Mouse (Mus musculus) midbrain, embryonic 13.5 days (tissue): ENCODE data around the gene Slc25a23. TPM values are rescaled to one million over a fixed set of nuclear protein-coding genes. Genes with fewer than 3 reads are reported as not detected.

ENCODE experiments used
- ATAC-seq: fragments of 200-750 bp; cut with Nextera tagmentation; 2 replicates; pipeline ENCODE4 v1.8.0; 2017; ENCODE audit warnings: mild to moderate bottlenecking, moderate TSS enrichment, moderate library complexity
- H3K27ac ChIP-seq: fragments of 300-500 bp; sonication (generic); 2 replicates; pipeline ENCODE4 v1.5.1; 2015; ENCODE audit warnings: inconsistent platforms, mild to moderate bottlenecking, moderate library complexity
- H3K27me3 ChIP-seq: fragments of 300-500 bp; sonication (generic); 2 replicates; pipeline ENCODE4 v1.6.1; 2015; ENCODE audit warnings: mild to moderate bottlenecking, inconsistent platforms
- H3K36me3 ChIP-seq: fragments of 300-500 bp; sonication (generic); 2 replicates; pipeline ENCODE4 v1.6.1; 2015; ENCODE audit warnings: mild to moderate bottlenecking, inconsistent platforms
- H3K4me1 ChIP-seq: fragments of 300-500 bp; sonication (generic); replicated peaks from 2 replicates; pipeline ENCODE4 v1.6.1; 2015; ENCODE audit warnings: inconsistent platforms
- H3K4me2 ChIP-seq: fragments of 300-500 bp; sonication (generic); replicated peaks from 2 replicates; pipeline ENCODE4 v1.6.1; 2015; ENCODE audit warnings: moderate library complexity, mild to moderate bottlenecking, inconsistent platforms
- H3K4me3 ChIP-seq: fragments of 300-500 bp; sonication (generic); replicated peaks from 2 replicates; pipeline ENCODE4 v1.5.1; 2015; ENCODE audit warnings: mild to moderate bottlenecking, inconsistent platforms
- H3K9ac ChIP-seq: fragments of 300-500 bp; sonication (generic); replicated peaks from 2 replicates; pipeline ENCODE4 v1.6.1; 2015; ENCODE audit warnings: mild to moderate bottlenecking, inconsistent platforms
- H3K9me3 ChIP-seq: fragments of 300-500 bp; sonication (generic); 2 replicates; pipeline ENCODE4 v1.6.1; 2016; ENCODE audit warnings: mild to moderate bottlenecking, inconsistent platforms
- WGBS: fragments of 180-500 bp; shearing (Covaris S2); methylation state at CpG from one replicate; pipeline ENCODE4 v1.1.7; 2015; 5-methylcytosine and 5-hydroxymethylcytosine counted together
- polyA plus RNA-seq: library from polyadenylated mRNA; unstranded; fragments of >200 nt; fragmentation: Nextera tagmentation; extraction: Ambion mirVana; gene quantifications from 2 replicates; pipeline ENCODE4 v1.2.1, GENCODE M21; 2015

Gene Slc25a23
- polyA plus RNA-seq, 1 experiment from 2014 or later, result 26.9 TPM

- H3K4me3 ChIP-seq, result no peak overlapping the region
- no peaks in the 10 kb centered on the region for H3K9me3 ChIP-seq
- H3K9ac ChIP-seq, result no peak overlapping the region
- H3K27ac ChIP-seq, result no peak overlapping the region
- WGBS, result 94% methylated on average over 13 of the region's 13 CpGs
- no peak for ATAC-seq
- peaks cover 19% of the 10 kb centered on the region for H3K4me1 ChIP-seq
- no peaks in the 10 kb centered on the region for H3K27me3 ChIP-seq
- H3K4me2 ChIP-seq, result no peak overlapping the region
- H3K36me3 ChIP-seq, result peaks cover 72% of the 10 kb centered on the region
Observed at GRCm38 (mm10) chr17:57007137-57007905, 52.3 kb downstream of the Slc25a23 start.

DNA sequence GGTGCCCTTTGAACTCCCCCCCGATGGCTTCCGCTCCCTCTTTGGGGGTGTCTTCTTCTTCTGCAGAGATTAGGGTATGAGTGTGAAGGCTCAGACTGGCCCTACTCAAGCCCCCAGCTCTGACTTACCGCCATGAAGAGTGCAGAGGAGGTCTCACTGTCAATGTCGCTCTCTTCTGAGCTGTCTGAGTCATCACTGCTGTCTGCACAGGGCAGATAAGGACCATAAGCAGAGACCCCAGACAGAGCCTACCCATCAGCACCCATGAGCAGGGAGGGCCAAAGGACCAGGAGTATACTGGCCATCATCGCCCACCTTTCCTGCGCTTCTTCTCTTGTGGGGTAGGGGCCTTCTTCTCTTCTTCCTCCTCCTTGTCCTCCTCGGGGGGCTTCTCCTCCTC lies 55.7 kb downstream of the Slc25a23 start:
- no peak overlapping the region for H3K4me2 ChIP-seq
- no peak overlapping the region for H3K4me3 ChIP-seq
- no peak for ATAC-seq
- H3K9ac ChIP-seq, result no peak overlapping the region
- no peaks in the 10 kb centered on the region for H3K4me1 ChIP-seq
- H3K9me3 ChIP-seq, result no peaks in the 10 kb centered on the region
- H3K27ac ChIP-seq, result no peak overlapping the region
- 92% methylated on average over 7 of the region's 7 CpGs for WGBS
- H3K27me3 ChIP-seq, result no peaks in the 10 kb centered on the region
- H3K36me3 ChIP-seq, result peaks cover 75% of the 10 kb centered on the region

- Histone ChIP-seq H3K4me3 (no peak overlapping the region), H3K9ac (no peak overlapping the region), H3K4me2 (no peak overlapping the region), H3K27ac (no peak overlapping the region), H3K4me1 (peaks cover 20% of the 10 kb centered on the region), H3K36me3 (peaks cover 56% of the 10 kb centered on the region), H3K27me3 (no peaks in the 10 kb centered on the region), H3K9me3 (no peaks in the 10 kb centered on the region)
- WGBS, result 77% methylated on average over 8 of the region's 8 CpGs
- no peak for ATAC-seq
Observed at GRCm38 (mm10) chr17:57001228-57001627, 58.4 kb downstream of the Slc25a23 start.

- no peak within 1 kb of the TSS for H3K27ac ChIP-seq
- H3K4me2 ChIP-seq, result no peak within 1 kb of the TSS
- H3K9me3 ChIP-seq, result no peaks in the 10 kb centered on the region
- peaks cover 20% of the 10 kb centered on the region for H3K4me1 ChIP-seq
- no peak for ATAC-seq
- no peak within 1 kb of the TSS; the same call in 1 of the 2 replicates for H3K9ac ChIP-seq
- WGBS, result 92% methylated on average over 7 of the region's 9 CpGs
- H3K36me3 ChIP-seq, result peaks cover 56% of the 10 kb centered on the region
- H3K4me3 ChIP-seq, result no peak within 1 kb of the TSS
- H3K27me3 ChIP-seq, result no peaks in the 10 kb centered on the region
Observed at GRCm38 (mm10) chr17:56999968-57000609, 59.6 kb downstream of the Slc25a23 start, which contains the start of gene Pspn. Gene Pspn, minus strand, starts transcription at chr17:57000018.

DNA sequence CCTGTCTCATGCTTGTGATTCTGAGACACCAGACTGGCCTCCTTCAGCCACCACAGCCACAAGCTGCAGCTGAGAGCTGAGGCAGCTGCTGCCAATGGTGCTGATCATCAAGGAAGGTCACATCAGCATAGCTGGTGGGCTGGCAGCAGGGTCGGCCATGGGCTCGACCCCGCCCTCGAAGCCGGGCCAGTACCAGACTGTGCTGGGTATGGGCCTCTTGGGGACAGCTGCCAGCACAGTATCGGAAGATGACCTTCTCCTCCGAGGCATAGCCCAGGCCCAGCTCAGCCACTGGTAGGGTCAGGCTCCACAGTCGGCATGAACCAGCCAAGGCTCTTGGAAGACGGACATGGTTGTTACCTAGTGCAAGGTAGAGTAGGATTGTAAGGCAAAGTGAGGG lies 60.2 kb downstream of the Slc25a23 start:
- 92% methylated on average over 9 of the region's 9 CpGs for WGBS
- Histone ChIP-seq H3K4me2 (no peak overlapping the region), H3K4me3 (no peak overlapping the region), H3K4me1 (peaks cover 20% of the 10 kb centered on the region), H3K9me3 (no peaks in the 10 kb centered on the region), H3K27ac (no peak overlapping the region), H3K9ac (no peak overlapping the region), H3K27me3 (no peaks in the 10 kb centered on the region), H3K36me3 (peaks cover 56% of the 10 kb centered on the region)
- ATAC-seq, result no peak

- Histone ChIP-seq H3K4me2 (peak within 1 kb of the TSS; percentile 73), H3K36me3 (peaks cover 56% of the 10 kb centered on the region), H3K4me1 (peaks cover 26% of the 10 kb centered on the region), H3K4me3 (peak within 1 kb of the TSS; percentile 64), H3K27me3 (no peaks in the 10 kb centered on the region), H3K9me3 (no peaks in the 10 kb centered on the region), H3K9ac (peak within 1 kb of the TSS; percentile 72), H3K27ac (peak within 1 kb of the TSS; percentile 79)
- peak; percentile 99 for ATAC-seq
- under 1% methylated on average over 38 of the region's 38 CpGs for WGBS
Observed at GRCm38 (mm10) chr17:56997029-56997667, 62.5 kb downstream of the Slc25a23 start, which contains the start of gene Alkbh7. Gene Alkbh7, plus strand, starts transcription at chr17:56997339.

GRCm38 (mm10) chr17:56996506-56996905 lies 63.2 kb downstream of the Slc25a23 start:
- H3K9me3 ChIP-seq, result no peaks in the 10 kb centered on the region
- peaks cover 30% of the 10 kb centered on the region for H3K4me1 ChIP-seq
- H3K36me3 ChIP-seq, result peaks cover 61% of the 10 kb centered on the region
- 83% methylated on average over 2 of the region's 2 CpGs for WGBS
- peak overlapping the region; percentile 64 for H3K4me3 ChIP-seq
- no peaks in the 10 kb centered on the region for H3K27me3 ChIP-seq
- peak overlapping the region; percentile 73 for H3K4me2 ChIP-seq
- no peak overlapping the region for H3K9ac ChIP-seq
- ATAC-seq, result no peak
- no peak overlapping the region for H3K27ac ChIP-seq

DNA sequence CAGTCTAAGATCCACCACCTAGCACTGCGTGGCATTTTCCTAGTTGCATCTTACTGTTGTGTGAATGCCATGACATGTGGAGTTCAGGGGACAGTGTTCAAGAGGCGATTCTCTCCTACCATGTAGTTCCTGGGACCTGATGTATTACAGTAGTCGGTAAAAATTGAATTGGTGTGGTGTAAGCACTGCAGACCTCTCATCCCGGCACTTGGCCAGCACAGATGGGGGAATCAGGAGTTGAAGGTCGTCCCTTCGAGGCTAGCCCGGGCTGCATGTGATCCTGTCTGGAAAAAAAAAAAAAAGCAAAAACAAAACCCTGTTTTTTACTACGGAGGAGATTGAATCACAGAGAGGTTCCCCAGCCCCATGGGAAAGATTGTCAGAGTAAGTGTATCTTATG lies 64.6 kb downstream of the Slc25a23 start:
- WGBS, result 94% methylated on average over 8 of the region's 8 CpGs
- Histone ChIP-seq H3K27ac (no peak overlapping the region), H3K9me3 (no peaks in the 10 kb centered on the region), H3K4me3 (no peak overlapping the region), H3K4me2 (no peak overlapping the region), H3K36me3 (peaks cover 61% of the 10 kb centered on the region), H3K9ac (no peak overlapping the region), H3K27me3 (no peaks in the 10 kb centered on the region), H3K4me1 (peaks cover 40% of the 10 kb centered on the region)
- ATAC-seq, result no peak

Other genes starting within 250 kb of the Slc25a23 start
- gene Rfx2, start 228.8 kb downstream of the Slc25a23 start, polyA plus RNA-seq, result 4.0 and 6.3 TPM in 2 replicates
- not detected in 2 replicates for gene Acsbg2, start 185.4 kb downstream of the Slc25a23 start, polyA plus RNA-seq
- 0.43 and 0.74 TPM in 2 replicates for gene 1700061G19Rik, start 184.4 kb downstream of the Slc25a23 start, polyA plus RNA-seq
- 74.6 and 90.0 TPM in 2 replicates for gene Mllt1, start 124.4 kb downstream of the Slc25a23 start, polyA plus RNA-seq
- not detected in 2 replicates for gene Acer1, start 77.7 kb downstream of the Slc25a23 start, polyA plus RNA-seq
- 168 and 174 TPM in 2 replicates for gene Clpp, start 69.6 kb downstream of the Slc25a23 start, polyA plus RNA-seq
- 40.2 and 45.5 TPM in 2 replicates for gene Alkbh7, start 62.5 kb downstream of the Slc25a23 start, polyA plus RNA-seq
- gene Pspn, start 59.8 kb downstream of the Slc25a23 start, polyA plus RNA-seq, result 0.64 TPM in 1 of 2 replicates, not detected in the other
- gene Gtf2f1, start 48.6 kb downstream of the Slc25a23 start, polyA plus RNA-seq, result 68.0 and 74.8 TPM in 2 replicates
- gene Gm17949, start 48.4 kb downstream of the Slc25a23 start, polyA plus RNA-seq, result 0.28 and 0.75 TPM in 2 replicates
- 33.1 and 39.1 TPM in 2 replicates for gene Khsrp, start 28.3 kb downstream of the Slc25a23 start, polyA plus RNA-seq
- not detected in 2 replicates for gene Slc25a41, start 18.2 kb downstream of the Slc25a23 start, polyA plus RNA-seq
- 0.73 and 1.2 TPM in 2 replicates for gene Crb3, start 758 bp downstream of the Slc25a23 start, polyA plus RNA-seq
- gene Dennd1c, start 18.7 kb upstream of the Slc25a23 start, polyA plus RNA-seq, result 3.1 and 4.5 TPM in 2 replicates
- 307 and 321 TPM in 2 replicates for gene Tubb4a, start 27.9 kb upstream of the Slc25a23 start, polyA plus RNA-seq
- gene Tnfsf9, start 45.5 kb upstream of the Slc25a23 start, polyA plus RNA-seq, result 5.7 and 6.6 TPM in 2 replicates
- 0.44 and 0.82 TPM in 2 replicates for gene Cd70, start 89.9 kb upstream of the Slc25a23 start, polyA plus RNA-seq
- not detected in 2 replicates for gene Tnfsf14, start 134.3 kb upstream of the Slc25a23 start, polyA plus RNA-seq
- 0.34 and 1.1 TPM in 2 replicates for gene C3, start 168.3 kb upstream of the Slc25a23 start, polyA plus RNA-seq
- gene Gpr108, start 188.6 kb upstream of the Slc25a23 start, polyA plus RNA-seq, result 19.6 and 20.6 TPM in 2 replicates
- gene Trip10, start 189.6 kb upstream of the Slc25a23 start, polyA plus RNA-seq, result 12.3 and 13.7 TPM in 2 replicates
- 1.2 and 1.3 TPM in 2 replicates for gene Vav1, start 219.2 kb upstream of the Slc25a23 start, polyA plus RNA-seq